Mouse (Mus musculus): ENCODE data around the gene Gm10320. TPM values are rescaled to one million over a fixed set of nuclear protein-coding genes. Genes with fewer than 3 reads are reported as not detected.

Gm10320 gene
- total RNA-seq, 4 experiments from 2014 or later: not detected

DNA sequence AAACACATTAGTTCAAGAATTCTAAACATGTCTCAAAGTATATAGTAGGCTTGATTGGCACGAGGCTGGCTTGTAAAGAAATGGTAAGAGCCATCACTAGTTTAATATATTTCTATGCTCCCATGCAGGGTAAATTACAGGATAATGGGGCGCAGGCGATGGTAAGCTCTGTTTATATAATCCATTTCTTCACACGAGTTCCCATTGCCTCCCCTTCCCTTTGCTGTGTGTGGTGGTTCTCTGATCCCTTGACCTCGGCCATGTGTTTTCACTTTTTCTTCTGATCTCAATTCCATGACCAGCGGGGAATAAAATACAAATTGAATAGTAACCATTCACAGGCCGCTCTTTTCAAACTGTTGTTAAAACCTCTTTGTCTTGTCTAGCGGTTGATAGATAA lies 11.8 kb upstream of the Gm10320 start:
- DNase-seq (ENCODE audit: low spot score in 2 of 2): no peak

DNA sequence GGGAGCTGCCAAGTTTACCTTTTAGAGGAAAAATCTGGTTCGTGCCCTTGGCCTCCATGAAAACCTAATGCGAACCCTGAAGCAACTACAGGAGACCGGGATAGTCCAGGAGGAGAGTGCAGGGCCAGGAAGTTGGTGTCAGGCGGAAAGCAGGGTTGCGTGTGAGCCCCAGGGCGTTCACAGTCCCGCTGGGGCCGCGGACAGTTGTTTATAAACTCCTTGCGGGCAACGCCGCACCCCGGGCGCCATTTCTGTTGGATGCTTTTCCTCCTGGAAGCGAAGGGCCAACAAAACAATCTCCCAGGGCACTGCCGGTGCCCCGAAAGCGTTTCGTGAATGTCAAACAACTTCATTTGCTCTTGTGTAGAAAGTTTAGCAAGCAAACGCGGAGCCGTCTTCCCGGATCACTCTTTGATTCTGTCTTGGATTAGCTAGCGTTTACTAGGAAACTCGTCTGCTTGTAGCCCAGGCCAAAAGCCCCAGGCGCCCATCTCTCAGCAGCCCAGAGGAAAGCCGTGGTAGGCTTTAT lies 11.1 kb upstream of the Gm10320 start:
- DNase-seq (ENCODE audit: low spot score in 2 of 2): no peak

- no peak for DNase-seq (ENCODE audit: low spot score in 2 of 2)
These were observed 10.5 kb upstream of the Gm10320 start for GRCm38 (mm10) chr13:98502236-98502812.

- no peak for DNase-seq (ENCODE audit: low spot score in 2 of 2)
These were observed 9.5 kb upstream of the Gm10320 start for GRCm38 (mm10) chr13:98501321-98501720.

- no peak for DNase-seq (ENCODE audit: low spot score in 2 of 2)
These were observed 8.8 kb upstream of the Gm10320 start for GRCm38 (mm10) chr13:98500471-98501125.

DNA sequence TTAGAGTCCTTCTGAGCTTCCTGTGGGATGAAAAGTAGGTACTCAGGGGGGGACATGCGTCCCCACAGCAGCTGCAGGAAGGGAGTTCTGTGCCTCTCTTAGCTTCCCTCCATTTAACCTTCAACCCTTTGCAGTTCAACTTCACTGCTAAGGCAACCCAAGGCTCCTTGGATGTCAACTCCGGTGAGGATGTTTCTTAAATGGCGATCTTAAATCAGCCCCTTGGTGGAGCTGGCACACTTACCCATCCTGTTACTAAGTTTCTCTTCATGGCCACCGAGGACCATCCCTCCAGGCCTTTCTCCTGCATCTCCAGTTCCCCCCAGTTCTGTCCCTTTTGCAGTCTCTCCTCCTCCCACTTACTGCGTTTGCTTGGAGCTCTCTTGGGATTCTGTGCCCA lies 6.8 kb upstream of the Gm10320 start:
- DNase-seq (ENCODE audit: low spot score in 2 of 2): no peak

DNA sequence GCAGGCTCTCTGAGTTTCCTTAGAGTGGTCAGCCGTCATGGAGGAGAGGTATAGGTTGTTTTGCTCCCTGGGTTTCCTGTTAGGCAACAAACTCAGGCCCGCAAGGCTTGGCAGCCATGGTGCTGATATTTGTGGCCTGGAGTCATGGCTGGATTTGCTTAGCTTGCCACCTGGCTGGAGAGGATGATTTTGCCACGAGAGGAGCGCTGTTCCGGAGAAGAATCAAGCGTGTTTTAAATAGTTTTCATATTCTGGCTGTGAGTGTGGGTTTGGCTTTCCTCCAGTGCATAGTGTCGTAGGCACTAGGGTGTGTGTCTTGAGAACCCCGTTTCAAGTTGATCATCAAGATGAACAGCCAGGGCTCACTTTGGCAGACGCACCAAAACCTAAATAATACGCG lies 6.3 kb upstream of the Gm10320 start:
- no peak for DNase-seq (ENCODE audit: low spot score in 2 of 2)

- DNase-seq (ENCODE audit: low spot score in 2 of 2): no peak
These were observed 5.4 kb upstream of the Gm10320 start for GRCm38 (mm10) chr13:98496917-98497870.

DNA sequence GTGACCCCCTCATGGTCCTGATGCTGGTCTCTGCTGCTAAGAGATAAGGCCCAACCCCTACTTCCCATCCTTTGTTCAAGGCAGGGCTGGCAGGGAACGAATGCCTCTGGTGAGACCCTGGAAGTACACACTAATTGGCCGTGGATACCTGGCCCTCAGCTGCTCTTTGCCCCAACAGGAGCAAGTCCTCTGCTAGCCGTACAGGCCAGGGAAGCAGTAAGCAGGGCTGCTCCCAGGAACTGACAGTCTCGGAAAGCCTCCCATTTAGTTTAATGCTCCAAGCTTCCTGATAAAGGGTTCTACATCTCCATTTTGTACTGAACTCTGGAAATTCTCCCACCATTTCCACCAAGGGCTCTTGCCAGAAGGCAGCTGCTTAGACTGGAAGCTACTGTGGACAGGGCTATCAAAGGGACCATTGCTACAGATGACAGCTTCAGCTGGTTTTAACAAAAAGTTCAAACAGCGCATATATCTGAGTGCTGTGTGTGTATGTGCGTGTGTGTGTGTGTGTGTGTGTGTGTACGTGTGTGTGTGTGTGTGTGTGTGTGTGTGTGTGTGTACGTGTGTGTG lies 2.8 kb upstream of the Gm10320 start:
- no peak for DNase-seq (ENCODE audit: low spot score in 2 of 2)

DNA sequence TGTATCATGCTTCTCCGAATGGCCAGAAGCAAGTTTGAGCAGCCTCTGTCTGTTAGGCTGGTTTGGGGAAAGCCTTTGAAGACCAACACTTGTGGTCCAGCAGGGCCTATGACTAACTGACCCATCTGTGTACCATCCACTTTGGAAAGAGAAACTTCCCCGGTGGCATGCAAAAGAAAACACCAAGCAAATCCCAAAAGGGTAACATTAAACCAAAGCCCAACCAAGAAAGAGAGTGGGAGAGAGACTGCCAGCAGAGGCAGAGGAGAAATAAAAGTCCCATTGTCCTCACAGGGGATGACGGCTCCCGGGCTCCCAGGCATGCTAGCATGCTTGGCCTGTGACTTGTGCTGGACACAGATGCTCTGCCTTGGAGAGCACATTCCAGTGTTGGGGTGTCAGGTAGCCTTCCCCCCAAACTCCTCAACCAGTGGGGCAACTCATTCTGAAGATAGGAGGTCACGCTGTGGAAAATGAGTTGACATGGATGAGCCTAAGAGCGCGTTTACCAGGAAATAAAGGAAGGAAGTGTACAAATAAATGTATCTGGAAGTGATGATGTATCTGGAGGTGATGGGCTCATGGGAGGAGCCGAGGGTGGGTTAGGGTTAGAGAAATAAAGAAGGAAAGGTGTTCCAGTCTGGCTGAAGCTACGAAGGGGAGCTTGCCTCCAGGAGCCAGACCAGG lies 911 bp upstream of the Gm10320 start:
- DNase-seq (ENCODE audit: low spot score in 2 of 2): no peak

DNA sequence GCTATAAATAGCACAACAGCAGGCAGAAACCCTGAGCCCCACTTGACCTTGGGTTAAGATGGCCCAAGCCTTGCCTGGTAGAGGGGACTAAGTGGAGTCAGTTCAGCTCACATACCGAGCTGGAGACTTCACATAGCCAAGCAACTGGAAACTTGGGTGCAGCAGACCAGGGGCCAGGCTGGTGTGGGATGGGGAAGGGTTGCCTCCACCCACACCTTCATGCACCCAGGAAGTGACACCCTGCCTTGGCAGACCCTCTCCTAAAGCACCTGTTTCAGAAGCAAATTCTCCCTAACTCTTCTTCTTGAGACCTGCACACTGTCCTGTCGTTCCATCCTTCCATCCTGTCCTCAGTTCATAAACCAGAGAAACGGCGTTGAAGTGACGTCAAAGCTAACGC lies 5.1 kb downstream of the Gm10320 start:
- no peak for DNase-seq (ENCODE audit: low spot score in 2 of 2)

- no peak for DNase-seq (ENCODE audit: low spot score in 2 of 2)
These were observed 5.6 kb downstream of the Gm10320 start for GRCm38 (mm10) chr13:98486161-98486560.

DNA sequence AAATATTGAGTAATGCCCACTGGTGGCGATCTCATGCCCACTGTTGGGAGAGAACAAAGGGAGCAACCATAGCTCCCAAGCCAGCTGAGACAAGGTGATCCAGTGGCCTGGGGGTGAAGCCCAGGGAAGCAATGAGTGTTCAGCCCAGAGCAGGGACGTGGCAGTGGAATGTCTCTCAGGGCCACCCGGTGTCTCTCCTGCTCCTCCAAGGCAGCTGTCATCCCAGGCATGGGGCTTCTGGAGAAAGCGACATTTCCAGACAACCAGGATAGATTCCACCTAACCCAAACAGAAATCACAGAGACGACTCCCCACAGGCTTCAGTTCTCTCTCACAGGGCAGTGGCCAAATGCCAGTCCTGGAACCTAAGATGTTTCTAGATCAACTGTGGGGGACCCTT lies 6.4 kb downstream of the Gm10320 start:
- no peak for DNase-seq (ENCODE audit: low spot score in 2 of 2)

GRCm38 (mm10) chr13:98477991-98478390 lies 13.8 kb downstream of the Gm10320 start:
- DNase-seq (ENCODE audit: low spot score in 2 of 2): no peak

GRCm38 (mm10) chr13:98476839-98477495 lies 14.8 kb downstream of the Gm10320 start:
- no peak for DNase-seq (ENCODE audit: low spot score in 2 of 2)

GRCm38 (mm10) chr13:98476175-98476838 lies 15.5 kb downstream of the Gm10320 start:
- no peak for DNase-seq (ENCODE audit: low spot score in 2 of 2)

- no peak for DNase-seq (ENCODE audit: low spot score in 2 of 2)
These were observed 16.1 kb downstream of the Gm10320 start for GRCm38 (mm10) chr13:98475681-98476080.

- no peak for DNase-seq (ENCODE audit: low spot score in 2 of 2)
These were observed 18.8 kb downstream of the Gm10320 start for GRCm38 (mm10) chr13:98473034-98473433.

DNA sequence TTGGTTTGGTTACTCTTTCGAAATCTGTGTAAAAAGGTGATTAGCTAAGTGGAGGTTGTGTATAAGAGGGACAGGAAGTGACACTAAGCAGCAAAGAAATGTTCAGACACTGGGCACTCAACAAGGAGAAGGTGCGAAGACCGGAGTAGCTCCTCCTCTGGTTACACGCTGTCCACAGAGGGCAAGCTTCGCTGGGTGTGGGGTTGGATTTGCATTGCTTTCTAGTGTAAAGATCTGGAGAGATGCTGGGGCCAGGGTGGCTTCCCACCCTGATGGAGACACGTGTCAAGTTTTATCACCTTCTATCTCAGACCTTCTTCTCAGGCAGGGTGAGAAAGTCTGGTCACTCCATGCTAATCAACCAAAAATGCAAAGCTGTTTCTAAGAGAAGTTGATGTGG lies 20.0 kb downstream of the Gm10320 start:
- no peak for DNase-seq (ENCODE audit: low spot score in 2 of 2)

GRCm38 (mm10) chr13:98470321-98470720 lies 21.5 kb downstream of the Gm10320 start:
- no peak for DNase-seq (ENCODE audit: low spot score in 2 of 2)
